Mouse (Mus musculus) midbrain, postnatal 0 days (tissue): ENCODE measurements at regions not wholly inside any gene's neighbourhood (a gene's known extent, or its start where the extent isn't known, plus 50 kb on each side); places are given as distances from the start of the nearest gene placed in this dataset.
A peak's percentile ranks its signal among the peaks of the same experiment; 100 is the strongest.

Experiments
- ATAC-seq: fragments of 200-750 bp; cut with Nextera tagmentation; 2 replicates; pipeline ENCODE4 v1.8.0; 2017; ENCODE audit warnings: moderate number of reproducible peaks, mild to moderate bottlenecking, moderate TSS enrichment, moderate library complexity; ENCODE audit not compliant: low FRiP score
- DNase-seq: peaks from one replicate; pipeline ENCODE4 v3.0.0-alpha.2; 2015; ENCODE audit warnings: low spot score
- H3K27ac ChIP-seq: fragments of 300-500 bp; sonication (generic); 2 replicates; pipeline ENCODE4 v1.5.1; 2014; ENCODE audit warnings: low read depth, mild to moderate bottlenecking, low read length, mixed read lengths
- H3K27me3 ChIP-seq: fragments of 300-500 bp; sonication (generic); 2 replicates; pipeline ENCODE4 v1.6.1; 2014; ENCODE audit warnings: low read length, control low read depth, mixed read lengths; ENCODE audit not compliant: insufficient read depth
- H3K36me3 ChIP-seq: fragments of 300-500 bp; sonication (generic); 2 replicates; pipeline ENCODE4 v1.6.1; 2014; ENCODE audit warnings: low read length, control low read depth, mixed read lengths; ENCODE audit not compliant: insufficient read depth
- H3K4me1 ChIP-seq: fragments of 300-500 bp; sonication (generic); 2 replicates; pipeline ENCODE4 v1.6.1; 2014; ENCODE audit warnings: mild to moderate bottlenecking, control low read depth, antibody characterized with exemption, low read length, mixed read lengths; ENCODE audit not compliant: insufficient read depth
- H3K4me2 ChIP-seq: fragments of 300-500 bp; sonication (generic); 2 replicates; pipeline ENCODE4 v1.6.1; 2014; ENCODE audit warnings: low read depth, mild to moderate bottlenecking, low read length, mixed read lengths; ENCODE audit not compliant: poor library complexity, severe bottlenecking
- H3K4me3 ChIP-seq: fragments of 300-500 bp; sonication (generic); 2 replicates; pipeline ENCODE4 v1.5.1; 2014; ENCODE audit warnings: low read depth, mild to moderate bottlenecking, low read length, moderate library complexity
- H3K9ac ChIP-seq: fragments of 300-500 bp; sonication (generic); replicated peaks from 2 replicates; pipeline ENCODE4 v1.6.1; 2014; ENCODE audit warnings: mild to moderate bottlenecking, low read length, moderate library complexity, mixed read lengths; ENCODE audit not compliant: poor library complexity, severe bottlenecking
- H3K9me3 ChIP-seq: fragments of 300-500 bp; sonication (generic); 2 replicates; pipeline ENCODE4 v1.6.1; 2016; ENCODE audit warnings: low read length, control low read depth
- CTCF ChIP-seq: IDR thresholded peaks from 2 replicates; pipeline ENCODE4 v1.5.1; 2016; ENCODE audit warnings: antibody characterized with exemption, mild to moderate bottlenecking
- WGBS: fragments of 180-500 bp; shearing (Covaris S2); extraction: QIAGEN DNeasy Blood & Tissue Kit; methylation state at CpG from one replicate; pipeline ENCODE4 v1.1.7; 2014; 5-methylcytosine and 5-hydroxymethylcytosine counted together

- Histone ChIP-seq H3K9ac (no peak overlapping the region), H3K4me3 (no peak overlapping the region), H3K36me3 (no peaks in the 10 kb centered on the region), H3K27me3 (no peaks in the 10 kb centered on the region), H3K9me3 (no peaks in the 10 kb centered on the region), H3K4me1 (no peaks in the 10 kb centered on the region), H3K4me2 (no peak overlapping the region), H3K27ac (no peak overlapping the region)
- 85% methylated on average over 1 of the region's 1 CpGs for WGBS
- ATAC-seq = no peak
- TF ChIP-seq CTCF = no peak
- no peak for DNase-seq
These were observed 664.8 kb upstream of the Slit2 start for GRCm38 (mm10) chr5:47318147-47318546.

- no peak overlapping the region for H3K4me2 ChIP-seq
- WGBS = 76% methylated on average over 2 of the region's 2 CpGs
- no peak overlapping the region for H3K4me3 ChIP-seq
- no peaks in the 10 kb centered on the region for H3K9me3 ChIP-seq
- H3K36me3 ChIP-seq = no peaks in the 10 kb centered on the region
- ATAC-seq (no peak), DNase-seq (no peak)
- H3K27me3 ChIP-seq = no peaks in the 10 kb centered on the region
- H3K9ac ChIP-seq = no peak overlapping the region
- no peak overlapping the region for H3K27ac ChIP-seq
- H3K4me1 ChIP-seq = no peaks in the 10 kb centered on the region
- TF ChIP-seq CTCF = no peak
These were observed 660.3 kb upstream of the Slit2 start for GRCm38 (mm10) chr5:47322511-47323167.

- no peak for TF ChIP-seq CTCF
- Histone ChIP-seq H3K4me1 (no peaks in the 10 kb centered on the region), H3K4me3 (no peak overlapping the region), H3K27ac (no peak overlapping the region), H3K36me3 (no peaks in the 10 kb centered on the region), H3K27me3 (no peaks in the 10 kb centered on the region), H3K9me3 (no peaks in the 10 kb centered on the region), H3K4me2 (no peak overlapping the region), H3K9ac (no peak overlapping the region)
- DNase-seq (peak; percentile 5), ATAC-seq (no peak)
- WGBS = 78% methylated on average over 3 of the region's 3 CpGs
These were observed 648.6 kb upstream of the Slit2 start for GRCm38 (mm10) chr5:47334299-47334698.

- TF ChIP-seq CTCF = no peak
- Histone ChIP-seq H3K27ac (no peak overlapping the region), H3K36me3 (no peaks in the 10 kb centered on the region), H3K4me3 (no peak overlapping the region), H3K4me1 (no peaks in the 10 kb centered on the region), H3K9ac (no peak overlapping the region), H3K9me3 (no peaks in the 10 kb centered on the region), H3K27me3 (no peaks in the 10 kb centered on the region), H3K4me2 (no peak overlapping the region)
- no peak for DNase-seq
- 81% methylated on average over 1 of the region's 1 CpGs for WGBS
- no peak for ATAC-seq
These were observed 646.4 kb upstream of the Slit2 start for GRCm38 (mm10) chr5:47336511-47336910.

- no peaks in the 10 kb centered on the region for H3K4me1 ChIP-seq
- ATAC-seq (no peak), DNase-seq (no peak)
- no peaks in the 10 kb centered on the region for H3K36me3 ChIP-seq
- no peak overlapping the region for H3K9ac ChIP-seq
- H3K27ac ChIP-seq = no peak overlapping the region
- no peak for TF ChIP-seq CTCF
- no peak overlapping the region for H3K4me2 ChIP-seq
- no peaks in the 10 kb centered on the region for H3K27me3 ChIP-seq
- H3K4me3 ChIP-seq = no peak overlapping the region
- 90% methylated on average over 6 of the region's 6 CpGs for WGBS
- no peaks in the 10 kb centered on the region for H3K9me3 ChIP-seq
These were observed 643.1 kb upstream of the Slit2 start for GRCm38 (mm10) chr5:47339807-47340206.

GRCm38 (mm10) chr5:47370184-47370583, 612.8 kb upstream of the Slit2 start:
- no peak for TF ChIP-seq CTCF
- Histone ChIP-seq H3K27me3 (no peaks in the 10 kb centered on the region), H3K9ac (no peak overlapping the region), H3K4me1 (no peaks in the 10 kb centered on the region), H3K9me3 (no peaks in the 10 kb centered on the region), H3K36me3 (no peaks in the 10 kb centered on the region), H3K4me2 (no peak overlapping the region), H3K27ac (no peak overlapping the region), H3K4me3 (no peak overlapping the region)
- DNase-seq (no peak), ATAC-seq (no peak)
- WGBS = 85% methylated on average over 4 of the region's 4 CpGs
